Mouse (Mus musculus): Measurements from ENCODE around the gene Hdhd3.
"Not testable (repeated sequence)": the region's sequence is repeated elsewhere in the genome, so short reads cannot be mapped to it uniquely, and the experiment has no call there.

- TF ChIP-seq POLR2A (IDR thresholded peaks at IDR 0.05; ENCODE audit: insufficient read depth, low read depth, low read length), result not testable (repeated sequence)
- peak; percentile 57 for TF ChIP-seq CTCF (IDR thresholded peaks at IDR 0.05)
Measured at GRCm38 (mm10) chr4:62479593-62479936, 23.7 kb downstream of the Hdhd3 start.

Data from heart, adult 2 months (tissue).